Mouse (Mus musculus): ENCODE measurements at regions not wholly inside any gene's neighbourhood (a gene's known extent, or its start where the extent isn't known, plus 50 kb on each side); places are given as distances from the start of the nearest gene placed in this dataset.

- TF ChIP-seq EP300 (IDR thresholded peaks at IDR 0.05; ENCODE audit: low read depth) (no peak), CTCF (IDR thresholded peaks at IDR 0.05; ENCODE audit: low read depth) (no peak)
These were observed 93.1 kb upstream of the Gm5148 start for GRCm38 (mm10) chr3:37817434-37817805.
